Mouse (Mus musculus) brain, embryonic 14.5 days (tissue): ENCODE results near the gene Fignl2.

Experiments
- CTCF ChIP-seq: fragments of 200-500 bp; IDR thresholded peaks from 2 replicates; pipeline ENCODE4 v1.5.1; 2012; ENCODE audit warnings: inconsistent platforms, mild to moderate bottlenecking, moderate library complexity, borderline replicate concordance; ENCODE audit not compliant: insufficient read depth, insufficient read length; ENCODE audit errors: extremely low read depth
- POLR2A ChIP-seq: fragments of 200-500 bp; IDR thresholded peaks from 2 replicates; pipeline ENCODE4 v1.6.1; 2012; ENCODE audit warnings: mild to moderate bottlenecking, inconsistent platforms, borderline replicate concordance; ENCODE audit not compliant: poor library complexity, insufficient read depth, insufficient read length, severe bottlenecking; ENCODE audit errors: extremely low read depth

DNA sequence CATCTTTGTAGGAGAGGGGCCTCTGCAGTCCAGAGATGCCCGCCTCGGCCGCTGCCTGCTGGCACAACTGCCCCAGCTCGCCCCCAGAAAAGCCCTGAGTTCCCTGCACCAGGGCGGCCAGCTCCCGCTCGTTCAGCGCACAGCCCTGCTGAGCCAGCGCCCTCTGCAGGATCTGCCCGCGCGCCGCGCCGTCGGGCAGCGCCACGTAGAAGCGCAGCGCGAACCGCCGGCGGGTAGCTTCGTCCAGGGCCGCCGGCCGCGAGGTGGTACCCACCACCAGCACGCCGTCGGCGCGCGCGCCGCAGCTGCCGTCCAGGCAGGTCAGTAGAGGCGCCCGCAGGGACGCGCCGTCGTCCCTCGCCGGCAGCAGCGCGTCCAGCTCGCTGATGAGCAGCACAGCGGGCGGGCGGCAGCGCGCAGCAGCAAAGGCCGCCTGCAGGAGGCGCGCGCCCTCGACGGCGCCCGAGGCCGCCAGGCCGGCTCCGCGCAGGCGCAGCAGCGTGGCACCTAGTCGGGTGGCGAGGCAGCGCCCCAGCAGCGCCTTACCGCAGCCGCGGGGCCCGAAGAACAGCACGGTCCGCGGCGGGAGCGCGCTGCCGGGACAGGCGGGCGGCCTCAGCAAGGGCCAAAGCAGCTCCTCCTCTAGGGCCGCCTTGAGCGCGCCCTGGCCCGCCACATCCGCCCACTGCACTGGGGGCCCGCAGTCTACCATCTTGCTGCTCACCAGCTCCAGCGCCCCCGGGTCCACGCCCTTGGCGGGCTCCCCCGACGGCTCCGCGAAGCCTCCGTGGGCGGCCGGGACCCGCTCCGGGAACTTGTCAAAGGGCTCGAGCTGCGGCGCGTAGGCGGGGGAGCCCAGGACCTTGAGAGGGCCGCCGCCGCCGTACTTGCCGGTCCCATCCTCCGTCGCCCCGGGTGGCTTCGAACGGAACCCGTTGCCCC, 25.5 kb downstream of the Fignl2 start:
- peak; percentile 25; the same call in 1 of the 2 replicates for TF ChIP-seq CTCF
- TF ChIP-seq POLR2A: 0 out of 2 replicates have a peak, but pooled peaks have one; percentile 9
